ENCODE assay signal across 8 mouse cellular contexts in the genomic region with DNA sequence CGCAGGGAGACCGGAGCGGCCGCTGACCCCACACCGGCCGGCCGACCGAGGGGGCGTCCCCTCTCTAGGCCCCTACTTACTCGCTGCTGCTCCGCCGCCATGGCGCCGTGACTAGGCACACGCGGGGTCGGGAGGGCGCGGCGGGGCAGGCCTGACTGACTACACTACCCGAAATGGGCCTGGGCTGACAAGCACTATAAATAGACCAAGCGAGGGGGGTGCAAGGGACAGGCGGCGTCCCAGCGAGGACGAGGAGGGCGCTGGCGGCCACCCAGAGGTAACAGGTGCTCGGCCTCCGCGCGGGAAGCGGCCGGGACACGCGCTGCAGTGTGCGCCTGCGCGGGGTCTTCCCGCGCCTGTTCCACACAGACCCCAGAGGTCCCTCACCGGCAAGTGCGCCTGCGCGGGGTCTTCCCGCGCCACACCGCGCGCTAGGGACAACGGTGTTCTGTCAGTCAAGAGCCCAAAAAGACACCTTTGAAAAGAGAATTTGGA. TPM values are rescaled to one million over a fixed set of nuclear protein-coding genes. Genes with fewer than 3 reads are reported as not detected.
A peak's percentile ranks its signal among the peaks of the same experiment; 100 is the strongest.
DNase-seq lines count a peak whose midpoint lies in the region; ATAC-seq and TF ChIP-seq lines count a peak whose summit lies in the region.

No protein-coding gene starts in this region.

- no peak overlapping the region for H3K4me2 ChIP-seq in CH12.LX (ENCODE audit: insufficient read depth, low read depth, poor library complexity, severe bottlenecking)
- peak overlapping the region; percentile 83 for H3K4me2 ChIP-seq in heart, embryonic 13.5 days
- H3K4me2 ChIP-seq in kidney, embryonic 16.5 days (replicated peaks; ENCODE audit: low read depth, low read length), result peak overlapping the region; percentile 80
- H3K4me2 ChIP-seq in liver, embryonic 14.5 days (ENCODE audit: low read depth), result peak overlapping the region; percentile 89
- peak overlapping the region; percentile 92 for H3K4me2 ChIP-seq in neural tube, embryonic 14.5 days (ENCODE audit: low read depth, low read length)

- H3K79me2 ChIP-seq in CH12.LX (replicated peaks; ENCODE audit: control insufficient read depth, extremely low read depth, insufficient read depth, poor library complexity, severe bottlenecking), result no peaks in the 10 kb centered on the region

- TF ChIP-seq POLR2A in CH12.LX (IDR thresholded peaks at IDR 0.05; ENCODE audit: low read depth, low read length), result no peak

- H3K27me3 ChIP-seq in CH12.LX (replicated peaks), result no peaks in the 10 kb centered on the region
- H3K27me3 ChIP-seq in heart, embryonic 13.5 days (replicated peaks), result no peaks in the 10 kb centered on the region
- H3K27me3 ChIP-seq in kidney, embryonic 16.5 days (ENCODE audit: insufficient read depth, low read length), result no peaks in the 10 kb centered on the region
- H3K27me3 ChIP-seq in liver, embryonic 14.5 days (ENCODE audit: control insufficient read depth, insufficient read depth, low read length), result no peaks in the 10 kb centered on the region
- no peaks in the 10 kb centered on the region for H3K27me3 ChIP-seq in neural tube, embryonic 14.5 days (ENCODE audit: control insufficient read depth, insufficient read depth, low read length)

- DNase-seq in CH12.LX (ENCODE audit: extremely low read depth), result no peak
- DNase-seq in c-Kit-negative CD71-positive TER-119-positive erythroid progenitor cells, embryonic 14.5 days (ENCODE audit: low read depth, low spot score), result peak; percentile 58
- DNase-seq in liver, embryonic 14.5 days (ENCODE audit: low read depth in 3 of 3, low spot score in 3 of 3), result peak; percentile 47 to 52 (median 49)
- peak; percentile 89 for DNase-seq in testis, postnatal 14 days (ENCODE audit: low spot score)

- under 1% methylated on average over 45 of the region's 51 CpGs for WGBS in heart, embryonic 13.5 days
- WGBS in kidney, embryonic 16.5 days, result under 1% methylated on average over 51 of the region's 51 CpGs
- WGBS in liver, embryonic 14.5 days (ENCODE audit: insufficient replicate concordance), result under 1% methylated on average over 51 of the region's 51 CpGs
- WGBS in neural tube, embryonic 14.5 days, result under 1% methylated on average over 46 of the region's 51 CpGs

- no peaks in the 10 kb centered on the region for H3K36me3 ChIP-seq in CH12.LX (replicated peaks in 1 of 2; ENCODE audit: control insufficient read depth in 1 of 2, insufficient read depth in 1 of 2, low read length in 1 of 2)
- no peaks in the 10 kb centered on the region for H3K36me3 ChIP-seq in heart, embryonic 13.5 days
- no peaks in the 10 kb centered on the region for H3K36me3 ChIP-seq in kidney, embryonic 16.5 days (ENCODE audit: insufficient read depth, low read length)
- H3K36me3 ChIP-seq in liver, embryonic 14.5 days (replicated peaks; ENCODE audit: control insufficient read depth, insufficient read depth, low read depth), result no peaks in the 10 kb centered on the region
- H3K36me3 ChIP-seq in neural tube, embryonic 14.5 days (ENCODE audit: control insufficient read depth, insufficient read depth, low read length), result no peaks in the 10 kb centered on the region

- no peak overlapping the region for H3K4me3 ChIP-seq in CH12.LX (replicated peaks in 1 of 3; ENCODE audit: low read depth in 2 of 3, low read length in 2 of 3, poor library complexity in 1 of 3)
- H3K4me3 ChIP-seq in heart, embryonic 13.5 days, result peak overlapping the region; percentile 58
- H3K4me3 ChIP-seq in kidney, embryonic 16.5 days (ENCODE audit: low read length), result peak overlapping the region; percentile 51
- peak overlapping the region; percentile 52 to 66 for H3K4me3 ChIP-seq in liver, embryonic 14.5 days (ENCODE audit: insufficient read depth in 1 of 2, low read depth in 2 of 2, low read length in 2 of 2)
- H3K4me3 ChIP-seq in neural tube, embryonic 14.5 days (ENCODE audit: low read depth, low read length), result peak overlapping the region; percentile 50

- TF ChIP-seq RAD21 in CH12.LX (IDR thresholded peaks at IDR 0.05; ENCODE audit: low read depth, low read length), result no peak

- ATAC-seq in erythroid progenitor cell, adult 5-6 weeks (replicated peaks; ENCODE audit: low FRiP score, poor library complexity, severe bottlenecking), result peak; percentile 91
- ATAC-seq in heart, embryonic 13.5 days (ENCODE audit: extremely low read depth, insufficient number of reproducible peaks, low FRiP score, low TSS enrichment), result peak; percentile 87
- ATAC-seq in kidney, embryonic 16.5 days (ENCODE audit: low FRiP score, low TSS enrichment), result peak; percentile 89
- peak; percentile 86 for ATAC-seq in liver, embryonic 14.5 days (ENCODE audit: insufficient read depth)
- peak; percentile 95 for ATAC-seq in neural tube, embryonic 14.5 days (ENCODE audit: low read depth)

- H3K9me3 ChIP-seq in CH12.LX (replicated peaks; ENCODE audit: low read length), result peaks cover 5% of the 10 kb centered on the region
- no peaks in the 10 kb centered on the region for H3K9me3 ChIP-seq in heart, embryonic 13.5 days
- no peaks in the 10 kb centered on the region for H3K9me3 ChIP-seq in kidney, embryonic 16.5 days (ENCODE audit: low read length)
- no peaks in the 10 kb centered on the region for H3K9me3 ChIP-seq in liver, embryonic 14.5 days (ENCODE audit: control insufficient read depth, low read length)
- no peaks in the 10 kb centered on the region for H3K9me3 ChIP-seq in neural tube, embryonic 14.5 days (ENCODE audit: control insufficient read depth, low read length)

- peaks cover 4 to 13% of the 10 kb centered on the region in 2 experiments; a peak in 2 of 4 replicates for H3K4me1 ChIP-seq in CH12.LX (ENCODE audit: control insufficient read depth in 1 of 2, insufficient read depth in 2 of 2)
- H3K4me1 ChIP-seq in heart, embryonic 13.5 days, result peaks cover 19% of the 10 kb centered on the region
- H3K4me1 ChIP-seq in kidney, embryonic 16.5 days (ENCODE audit: insufficient read depth, low read length), result peaks cover 13% of the 10 kb centered on the region; the same call in 1 of the 2 replicates
- peaks cover 24 to 31% of the 10 kb centered on the region in 2 experiments for H3K4me1 ChIP-seq in liver, embryonic 14.5 days (replicated peaks; ENCODE audit: control insufficient read depth in 2 of 2, insufficient read depth in 2 of 2, low read length in 1 of 2)
- H3K4me1 ChIP-seq in neural tube, embryonic 14.5 days (ENCODE audit: control insufficient read depth, insufficient read depth, low read length), result peaks cover 7% of the 10 kb centered on the region; the same call in 1 of the 2 replicates

- no peak overlapping the region for H3K27ac ChIP-seq in CH12.LX (ENCODE audit: insufficient read depth, low read depth)
- H3K27ac ChIP-seq in heart, embryonic 13.5 days (replicated peaks), result peak overlapping the region; percentile 92
- peak overlapping the region; percentile 35; the same call in 1 of the 2 replicates for H3K27ac ChIP-seq in kidney, embryonic 16.5 days (ENCODE audit: low read length)
- H3K27ac ChIP-seq in liver, embryonic 14.5 days, result peak overlapping the region; percentile 26
- H3K27ac ChIP-seq in neural tube, embryonic 14.5 days (ENCODE audit: low read depth, low read length), result peak overlapping the region; percentile 80

- in situ Hi-C loops in CH12.LX (cut with MboI; ENCODE audit: low pct_ligation_motif_present, low pct_unique_long_range_greater_than_20kb, low sequenced_read_pairs), result no loop called here

- H3K9ac ChIP-seq in CH12.LX (ENCODE audit: insufficient read depth, low read depth), result no peak overlapping the region
- peak overlapping the region; percentile 86 for H3K9ac ChIP-seq in heart, embryonic 13.5 days
- peak overlapping the region; percentile 67 for H3K9ac ChIP-seq in kidney, embryonic 16.5 days (replicated peaks; ENCODE audit: low read length)
- H3K9ac ChIP-seq in liver, embryonic 14.5 days (replicated peaks), result peak overlapping the region; percentile 89
- H3K9ac ChIP-seq in neural tube, embryonic 14.5 days (replicated peaks; ENCODE audit: low read depth, low read length), result peak overlapping the region; percentile 61

- TF ChIP-seq EP300 in CH12.LX (IDR thresholded peaks at IDR 0.05; ENCODE audit: low read length), result no peak
- TF ChIP-seq EP300 in liver, embryonic 14.5 days (IDR thresholded peaks at IDR 0.05; ENCODE audit: low read depth), result no peak

- dilution Hi-C loops in CH12.LX (cut with MboI; ENCODE audit: extremely low pct_ligation_motif_present, extremely low pct_unique_long_range_greater_than_20kb, low sequenced_read_pairs), result no loop called here

- TF ChIP-seq CTCF in CH12.LX (conservative IDR thresholded peaks at IDR 0.05 in 1 of 2, IDR thresholded peaks at IDR 0.05 in 1 of 2; ENCODE audit: low read depth in 2 of 2, low read length in 2 of 2), result no peak
- TF ChIP-seq CTCF in liver, embryonic 14.5 days (IDR thresholded peaks at IDR 0.05; ENCODE audit: low read depth), result peak; percentile 21; the same call in 1 of the 2 replicates

TF ChIP-seq in CH12.LX, 34 proteins besides CTCF, POLR2A, EP300 and RAD21:
- no peak for TF ChIP-seq RCOR1 (conservative IDR thresholded peaks at IDR 0.05; ENCODE audit: low read depth, low read length)
- TF ChIP-seq NRF1 (IDR thresholded peaks at IDR 0.05; ENCODE audit: low read depth, low read length), result peak; percentile 74

RNA-seq across cellular contexts. Expression of a gene that starts 10.4 kb away (rescaled TPM):
- not detected in 2 replicates for total RNA-seq in CH12.LX (2012; rRNA removed)
- total RNA-seq in CH12.LX (2014; rRNA removed), result not detected in 2 replicates
- not detected in 2 replicates for polyA plus RNA-seq in CH12.LX (2012; ENCODE audit: insufficient read length, low read depth)
- total RNA-seq in erythroid progenitor cell, adult 5-6 weeks (2015; ENCODE audit: low replicate concordance), result 5.4 and 10.1 TPM in 2 replicates
- 17.2 and 31.3 TPM in 2 replicates for total RNA-seq in erythroid progenitor cell, adult 5-6 weeks (2017; ENCODE audit: low replicate concordance)
- polyA plus RNA-seq in heart, embryonic 13.5 days (2015; fragmentation: Nextera tagmentation; extraction: Ambion mirVana), result 16.6 and 20.4 TPM in 2 replicates
- 0.84 TPM in 1 of 2 replicates, not detected in the other for polyA plus RNA-seq in kidney, embryonic 16.5 days (2015; fragmentation: Nextera tagmentation; extraction: Ambion mirVana)
- polyA plus RNA-seq in liver, embryonic 14.5 days (2012; rRNA removed), result 0.30 and 0.65 TPM in 2 replicates
- polyA plus RNA-seq in liver, embryonic 14.5 days (2014; fragmentation: Nextera tagmentation; extraction: Ambion mirVana), result 0.80 and 1.5 TPM in 2 replicates
- polyA plus RNA-seq in neural tube, embryonic 14.5 days (2014; fragmentation: Nextera tagmentation; extraction: Ambion mirVana), result 0.43 and 0.55 TPM in 2 replicates

Comparison
In these comparisons a context has a peak if more than half of its experiments do, and no peak if none do; other contexts are left out.
1. H3K4me3 ChIP-seq: peak in heart, embryonic 13.5 days (single experiment), kidney, embryonic 16.5 days (single experiment), liver, embryonic 14.5 days (2 of 2) and neural tube, embryonic 14.5 days (single experiment); none in CH12.LX (0 of 3).
2. Peak in every context shown above with its lines, with median percentiles within 50 percentile points of each other: ATAC-seq.